Mouse (Mus musculus) heart, adult 2 months (tissue): Measurements from ENCODE around the gene Apbb1. TPM values are rescaled to one million over a fixed set of nuclear protein-coding genes. Genes with fewer than 3 reads are reported as not detected.

ENCODE experiments used
- DNase-seq, 2 experiments: peaks; one replicate each; pipeline ENCODE4 v3.0.0; 2021
- H3K27ac ChIP-seq: fragments of 200-600 bp; 2 replicates; pipeline ENCODE4 v1.8.1; 2022
- H3K27me3 ChIP-seq: fragments of 200-500 bp; 2 replicates; pipeline ENCODE4 v1.6.1; 2012; ENCODE audit warnings: mild to moderate bottlenecking, low read length, inconsistent platforms, mixed read lengths; ENCODE audit not compliant: control insufficient read depth, insufficient read depth
- H3K36me3 ChIP-seq: fragments of 200-500 bp; 2 replicates; pipeline ENCODE4 v1.6.1; 2012; ENCODE audit warnings: low read length, inconsistent platforms; ENCODE audit not compliant: control insufficient read depth, insufficient read depth
- H3K4me1 ChIP-seq: fragments of 200-500 bp; 2 replicates; pipeline ENCODE4 v1.6.1; 2011; ENCODE audit warnings: low read length; ENCODE audit not compliant: control insufficient read depth, insufficient read depth
- H3K4me3 ChIP-seq: fragments of 200-600 bp; 2 replicates; pipeline ENCODE4 v1.8.1; 2022
- H3K79me2 ChIP-seq: fragments of 200-500 bp; replicated peaks from 2 replicates; pipeline ENCODE4 v1.6.1; 2012; ENCODE audit warnings: mild to moderate bottlenecking, inconsistent platforms, low read length, moderate library complexity, mixed read lengths; ENCODE audit not compliant: control insufficient read depth, insufficient read depth
- H3K9ac ChIP-seq: fragments of 200-500 bp; 2 replicates; pipeline ENCODE4 v1.6.1; 2012; ENCODE audit warnings: low read depth, mild to moderate bottlenecking, control low read depth, inconsistent platforms, low read length, mixed read lengths
- CTCF ChIP-seq: fragments of 200-600 bp; IDR thresholded peaks from 2 replicates; pipeline ENCODE4 v1.8.1; 2022; ENCODE audit warnings: antibody characterized with exemption, mild to moderate bottlenecking, moderate library complexity
- EP300 ChIP-seq: fragments of 200-500 bp; IDR thresholded peaks from 2 replicates; pipeline ENCODE4 v1.6.1; 2011; ENCODE audit warnings: low read depth, low read length, control low read depth; ENCODE audit not compliant: insufficient read depth
- POLR2A ChIP-seq: fragments of 200-500 bp; IDR thresholded peaks from 2 replicates; pipeline ENCODE4 v1.6.1; 2011; ENCODE audit warnings: mild to moderate bottlenecking, low read depth, low read length, control low read depth; ENCODE audit not compliant: insufficient read depth
- WGBS: fragments of 180-500 bp; shearing (Covaris S2); methylation state at CpG from one replicate; pipeline ENCODE4 v1.1.7; 2018; 5-methylcytosine and 5-hydroxymethylcytosine counted together
- intact Hi-C: fragments of 180-260 bp; cut with DNase I; formaldehyde crosslinking; loops from one replicate; pipeline ENCODE4 v1.15.1; 2025
- polyA plus RNA-seq: library from polyadenylated mRNA; depleted of rRNA; stranded (reverse); fragments of >200 nt; gene quantifications from 2 replicates; pipeline ENCODE4 v1.2.3, GENCODE M21; 2012
- total RNA-seq, 2 experiments: library from RNA; stranded (reverse); gene quantifications; 2 replicates each; pipeline ENCODE4 v1.2.3; 2021

Apbb1 gene
- total and polyA plus RNA-seq, 3 experiments, result 123 to 259 (median 147) TPM

- Histone ChIP-seq H3K27ac (no peak overlapping the region), H3K79me2 (no peaks in the 10 kb centered on the region), H3K4me1 (peaks cover 3% of the 10 kb centered on the region; the same call in 1 of the 2 replicates), H3K36me3 (no peaks in the 10 kb centered on the region), H3K4me3 (no peak overlapping the region), H3K9ac (no peak overlapping the region), H3K27me3 (no peaks in the 10 kb centered on the region)
- no peak for DNase-seq
- WGBS, result 77% methylated on average over 3 of the region's 3 CpGs
- TF ChIP-seq POLR2A (no peak), EP300 (no peak), CTCF (no peak)
- intact Hi-C loops, result no loop called here
Observed at GRCm38 (mm10) chr7:105562317-105562716, 19.1 kb downstream of the Apbb1 start.

GRCm38 (mm10) chr7:105559016-105559415 lies 22.4 kb downstream of the Apbb1 start:
- Histone ChIP-seq H3K27me3 (no peaks in the 10 kb centered on the region), H3K4me1 (peaks cover 4% of the 10 kb centered on the region), H3K4me3 (no peak overlapping the region), H3K36me3 (no peaks in the 10 kb centered on the region), H3K27ac (no peak overlapping the region), H3K9ac (no peak overlapping the region), H3K79me2 (no peaks in the 10 kb centered on the region)
- intact Hi-C loops, result loop anchor here (10.0 kb wide), 1 partner anchor 176 kb away; the partner anchor contains the start of genes Ilk and Rrp8
- DNase-seq, result no peak
- WGBS, result 76% methylated on average over 9 of the region's 9 CpGs
- no peak for TF ChIP-seq POLR2A
- no peak for TF ChIP-seq EP300
- TF ChIP-seq CTCF, result no peak

GRCm38 (mm10) chr7:105557671-105558070 lies 23.8 kb downstream of the Apbb1 start:
- Histone ChIP-seq H3K36me3 (no peaks in the 10 kb centered on the region), H3K27me3 (no peaks in the 10 kb centered on the region), H3K27ac (no peak overlapping the region), H3K4me1 (peaks cover 4% of the 10 kb centered on the region), H3K4me3 (no peak overlapping the region), H3K9ac (no peak overlapping the region), H3K79me2 (no peaks in the 10 kb centered on the region)
- 78% methylated on average over 11 of the region's 11 CpGs for WGBS
- no peak for DNase-seq
- TF ChIP-seq EP300 (no peak), CTCF (no peak)
- intact Hi-C loops, result loop anchor here (10.0 kb wide), 1 partner anchor 177 kb away; the partner anchor contains the start of genes Ilk and Rrp8

GRCm38 (mm10) chr7:105556406-105556805 lies 25.0 kb downstream of the Apbb1 start:
- no peaks in the 10 kb centered on the region for H3K27me3 ChIP-seq
- intact Hi-C loops, result loop anchor here (10.0 kb wide), 1 partner anchor 178 kb away; the partner anchor contains the start of genes Ilk and Rrp8
- H3K36me3 ChIP-seq, result no peaks in the 10 kb centered on the region
- no peak for DNase-seq
- no peak overlapping the region for H3K4me3 ChIP-seq
- peaks cover 4% of the 10 kb centered on the region for H3K4me1 ChIP-seq
- 72% methylated on average over 8 of the region's 8 CpGs for WGBS
- H3K79me2 ChIP-seq, result no peaks in the 10 kb centered on the region
- TF ChIP-seq POLR2A (no peak), EP300 (no peak), CTCF (no peak)
- H3K27ac ChIP-seq, result no peak overlapping the region; the same call in 1 of the 2 replicates
- H3K9ac ChIP-seq, result no peak overlapping the region

GRCm38 (mm10) chr7:105555571-105555970 lies 25.9 kb downstream of the Apbb1 start:
- WGBS, result 65% methylated on average over 10 of the region's 10 CpGs
- no peak for DNase-seq
- Histone ChIP-seq H3K4me1 (peaks cover 4% of the 10 kb centered on the region), H3K36me3 (no peaks in the 10 kb centered on the region), H3K79me2 (no peaks in the 10 kb centered on the region), H3K27ac (peak overlapping the region; percentile 77), H3K27me3 (no peaks in the 10 kb centered on the region), H3K9ac (0 out of 2 replicates have a peak overlapping the region, but pooled peaks have one; percentile 23), H3K4me3 (peak overlapping the region; percentile 82; the same call in 1 of the 2 replicates)
- TF ChIP-seq EP300 (no peak), CTCF (no peak), POLR2A (no peak)
- intact Hi-C loops, result loop anchor here (2.0 to 10.0 kb wide), 3 partner anchors 25 to 179 kb away; partner anchors contain the start of genes Apbb1, Ilk and Rrp8

- H3K4me1 ChIP-seq, result peaks cover 4% of the 10 kb centered on the region
- intact Hi-C loops, result loop anchor here (2.0 to 10.0 kb wide), 5 partner anchors 26 to 258 kb away; partner anchors contain the start of genes Apbb1, Arfip2, Gm45799 and Ilk
- 2% methylated on average over 26 of the region's 26 CpGs for WGBS
- no peaks in the 10 kb centered on the region for H3K79me2 ChIP-seq
- no peaks in the 10 kb centered on the region for H3K27me3 ChIP-seq
- peak within 1 kb of the TSS; percentile 77 for H3K27ac ChIP-seq
- no peaks in the 10 kb centered on the region for H3K36me3 ChIP-seq
- H3K4me3 ChIP-seq, result peak within 1 kb of the TSS; percentile 82
- peak; percentile 89 to 94 for DNase-seq
- H3K9ac ChIP-seq, result peak within 1 kb of the TSS; percentile 94
- no peak; the same call in 1 of the 2 replicates for TF ChIP-seq EP300
- peak; percentile 16; the same call in 1 of the 2 replicates for TF ChIP-seq CTCF
- peak; percentile 79 for TF ChIP-seq POLR2A
Observed at GRCm38 (mm10) chr7:105554212-105554942, 27.1 kb downstream of the Apbb1 start, which contains the start of gene Smpd1. Smpd1 (plus strand) TSS chr7:105554360.
